Mouse (Mus musculus): ENCODE measurements around the gene Gm2832. TPM values are rescaled to one million over a fixed set of nuclear protein-coding genes. Genes with fewer than 3 reads are reported as not detected.
A peak's percentile ranks its signal among the peaks of the same experiment; 100 is the strongest.
"Not testable (repeated sequence)": the region's sequence is repeated elsewhere in the genome, so short reads cannot be mapped to it uniquely, and the experiment has no call there.

Gene Gm2832
- not detected in 2 replicates for total RNA-seq (2021)
- long read RNA-seq, experiment 1, result 0 reads
- long read RNA-seq, experiment 2, result 0 reads

DNA sequence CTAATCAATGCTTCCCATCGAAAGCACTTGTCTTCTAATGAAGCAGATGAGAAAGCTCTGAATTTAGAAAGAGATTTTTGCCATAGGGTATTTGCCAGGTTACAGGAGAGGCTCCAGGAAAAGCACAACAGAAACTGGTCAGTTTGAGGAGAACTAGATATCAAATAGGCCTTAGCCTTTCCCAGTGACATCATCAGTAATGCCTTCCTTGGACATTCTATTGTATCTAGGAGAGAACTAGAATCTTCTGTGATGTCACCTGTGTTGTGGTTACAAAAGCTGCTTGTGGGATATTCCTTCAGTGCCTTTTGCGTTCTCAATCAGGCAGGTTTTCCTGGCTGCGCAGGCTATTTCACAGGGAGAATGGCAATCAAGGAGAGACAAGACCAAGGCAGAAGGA lies at the start of gene Gm2832:
Gene Gm2832, plus strand, starts transcription at position 301 of the 400 bp plus-strand sequence.
- DNase-seq, result not testable (repeated sequence)

DNA sequence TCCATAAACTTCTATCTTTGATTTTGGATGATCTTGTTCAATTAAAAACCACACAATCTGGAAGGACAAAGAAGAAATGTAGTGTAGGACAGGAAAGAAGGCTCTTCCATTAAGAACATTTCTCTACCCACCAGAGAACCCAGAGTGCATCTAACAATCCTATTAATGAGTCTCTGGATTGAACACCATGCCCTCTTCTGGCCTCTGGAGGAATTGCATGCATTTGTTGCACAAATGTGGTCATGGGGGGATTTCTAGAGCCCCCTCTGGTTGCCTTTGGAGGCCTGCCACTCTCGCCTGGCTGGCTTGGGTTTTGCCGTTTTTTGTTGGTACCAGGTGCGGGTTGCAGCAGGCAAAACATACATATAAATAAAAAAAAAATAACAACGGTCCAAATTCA lies 15.3 kb upstream of the Gm2832 start:
- peak; percentile 66 for DNase-seq

DNA sequence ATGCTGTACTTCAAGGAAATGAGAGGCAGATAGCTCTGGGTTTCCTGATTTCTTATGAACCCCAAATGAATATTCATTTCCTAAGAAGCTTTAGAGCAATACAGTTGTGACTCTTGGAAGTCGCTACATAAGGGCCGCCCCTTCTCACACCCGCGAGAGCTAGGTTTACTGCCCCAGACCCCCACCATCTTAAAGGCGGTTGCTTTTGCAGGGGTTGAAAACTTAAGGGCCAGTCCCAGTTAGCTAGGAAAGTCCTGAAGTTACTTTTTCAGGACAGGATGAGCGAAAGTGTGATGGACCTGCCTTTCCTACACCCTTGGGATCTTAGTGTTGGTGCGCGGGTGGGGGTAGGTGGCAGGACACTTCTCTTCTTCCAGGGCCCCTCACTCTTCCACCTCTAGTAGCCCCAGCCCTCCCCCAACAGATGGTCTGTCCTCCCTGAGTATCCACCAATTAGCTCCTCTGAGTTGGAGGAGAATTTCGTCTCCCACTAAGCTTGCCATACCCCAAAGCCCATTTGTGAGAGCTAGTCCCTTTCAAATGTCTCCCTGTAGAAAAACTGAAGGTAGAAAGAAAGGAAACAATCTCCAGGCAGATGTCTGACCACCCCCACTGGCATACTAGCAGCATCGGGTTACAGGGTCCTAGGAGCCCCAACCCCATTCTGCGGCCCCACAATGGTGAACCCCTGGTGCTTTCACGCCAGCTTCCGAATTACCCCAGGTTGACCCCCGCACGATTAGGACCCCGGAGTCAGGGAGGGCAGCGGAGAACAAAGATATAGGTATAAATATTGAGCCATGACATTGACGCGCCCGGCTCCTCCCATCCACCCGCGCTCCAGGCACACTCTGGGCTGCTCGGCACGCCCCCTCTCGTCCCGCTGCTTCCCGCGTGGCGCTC lies 14.5 kb upstream of the Gm2832 start:
- peak; percentile 24 for DNase-seq

DNA sequence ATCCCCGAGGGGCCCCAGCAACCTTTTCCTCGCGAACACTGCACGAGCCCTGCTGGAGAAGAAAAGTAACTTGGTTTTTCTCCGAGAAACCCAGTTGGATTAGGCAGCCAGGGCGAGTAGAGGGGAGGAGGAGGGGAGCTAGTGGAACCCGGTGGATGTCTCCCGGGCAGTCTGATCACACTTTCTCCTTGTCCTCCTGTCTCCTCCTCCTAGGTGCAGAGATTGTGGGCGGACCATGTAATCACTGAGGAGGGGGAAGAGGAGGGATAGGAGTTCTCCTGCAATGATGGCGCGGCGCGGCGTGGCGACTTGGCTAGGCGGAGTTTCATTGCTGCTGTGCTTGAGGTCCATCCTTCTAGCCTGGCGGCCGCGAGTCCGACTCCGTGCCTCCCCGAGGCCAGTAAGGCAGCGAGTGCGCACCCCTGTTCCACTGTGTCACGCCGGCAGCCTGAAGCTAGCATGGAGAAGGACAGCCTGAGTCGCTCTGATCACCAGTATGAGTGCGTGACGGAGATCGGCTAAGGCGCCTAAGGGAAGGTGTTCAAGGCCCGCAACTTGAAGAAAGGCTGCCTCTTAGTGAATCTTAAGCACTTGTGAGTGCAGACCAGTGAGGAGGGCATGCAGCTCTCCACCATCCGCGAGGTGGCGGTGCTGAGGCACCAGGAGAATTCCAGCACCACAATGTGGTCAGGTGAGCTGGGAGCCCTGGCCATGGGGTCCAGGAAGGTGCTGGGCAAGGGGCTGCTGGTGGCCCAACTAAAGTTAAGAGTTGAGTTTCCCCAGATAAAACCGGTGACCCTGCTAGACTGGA lies 13.6 kb upstream of the Gm2832 start:
- peak; percentile 55 for DNase-seq

DNA sequence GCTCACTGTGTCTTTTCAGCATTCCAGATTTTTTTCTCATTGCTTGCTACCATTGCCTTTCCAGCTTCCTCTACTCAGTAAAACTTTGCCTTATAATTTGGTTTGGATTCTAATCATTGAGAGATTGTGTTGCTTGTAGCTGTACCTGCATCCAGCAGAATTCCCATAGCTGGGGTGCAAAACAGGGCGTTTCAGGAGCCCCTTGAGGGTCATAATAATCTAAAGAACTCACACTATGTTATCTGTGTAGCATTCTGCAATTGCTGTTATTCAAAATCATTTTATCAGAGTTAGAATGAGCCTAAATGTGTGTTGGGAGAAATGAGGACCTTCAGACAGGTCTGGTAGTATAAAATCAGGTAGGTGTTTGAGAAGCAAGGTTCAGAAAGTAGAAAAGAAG lies 7.4 kb downstream of the Gm2832 start:
- not testable (repeated sequence) for DNase-seq

Other genes with a start within 250 kb of the Gm2832 start
- 0.59 and 0.64 TPM in 2 replicates for gene Dydc2, start 209.6 kb upstream of the Gm2832 start, total RNA-seq (2021)
- gene Dydc1, start 205.9 kb upstream of the Gm2832 start, total RNA-seq (2021), result not detected in 2 replicates
- 21.7 and 341 TPM in 2 replicates for gene Mat1a, start 173.8 kb upstream of the Gm2832 start, total RNA-seq (2021)
- gene Sftpa1, start 147.0 kb upstream of the Gm2832 start, total RNA-seq (2021), result 0.11 and 1.8 TPM in 2 replicates
- gene Mbl1, start 127.3 kb upstream of the Gm2832 start, total RNA-seq (2021), result 0.64 and 24.3 TPM in 2 replicates
- gene Sftpd, start 93.7 kb upstream of the Gm2832 start, total RNA-seq (2021), result not detected in 2 replicates
- not detected in 2 replicates for gene Gm5798, start 69.8 kb downstream of the Gm2832 start, total RNA-seq (2021)
- gene Gm7945, start 107.6 kb downstream of the Gm2832 start, total RNA-seq (2021), result not detected in 2 replicates
- not detected in 2 replicates for gene Gm6482, start 129.5 kb downstream of the Gm2832 start, total RNA-seq (2021)
- not detected in 2 replicates for gene Gm7954, start 174.7 kb downstream of the Gm2832 start, total RNA-seq (2021)
- not detected in 2 replicates for gene Gm3486, start 210.7 kb downstream of the Gm2832 start, total RNA-seq (2021)